Mouse (Mus musculus) central nervous system, embryonic 18 days (tissue): ENCODE data around the gene Wasf1. TPM values are rescaled to one million over a fixed set of nuclear protein-coding genes. Genes with fewer than 3 reads are reported as not detected.

ENCODE experiments used
- polyA plus RNA-seq: library from polyadenylated mRNA; depleted of rRNA; stranded (reverse); fragments of >200 nt; gene quantifications from 2 replicates; pipeline ENCODE4 v1.2.3, GENCODE M21; 2012; rRNA removed

Gene Wasf1
- polyA plus RNA-seq = 70.0 and 90.1 TPM in 2 replicates

DNA sequence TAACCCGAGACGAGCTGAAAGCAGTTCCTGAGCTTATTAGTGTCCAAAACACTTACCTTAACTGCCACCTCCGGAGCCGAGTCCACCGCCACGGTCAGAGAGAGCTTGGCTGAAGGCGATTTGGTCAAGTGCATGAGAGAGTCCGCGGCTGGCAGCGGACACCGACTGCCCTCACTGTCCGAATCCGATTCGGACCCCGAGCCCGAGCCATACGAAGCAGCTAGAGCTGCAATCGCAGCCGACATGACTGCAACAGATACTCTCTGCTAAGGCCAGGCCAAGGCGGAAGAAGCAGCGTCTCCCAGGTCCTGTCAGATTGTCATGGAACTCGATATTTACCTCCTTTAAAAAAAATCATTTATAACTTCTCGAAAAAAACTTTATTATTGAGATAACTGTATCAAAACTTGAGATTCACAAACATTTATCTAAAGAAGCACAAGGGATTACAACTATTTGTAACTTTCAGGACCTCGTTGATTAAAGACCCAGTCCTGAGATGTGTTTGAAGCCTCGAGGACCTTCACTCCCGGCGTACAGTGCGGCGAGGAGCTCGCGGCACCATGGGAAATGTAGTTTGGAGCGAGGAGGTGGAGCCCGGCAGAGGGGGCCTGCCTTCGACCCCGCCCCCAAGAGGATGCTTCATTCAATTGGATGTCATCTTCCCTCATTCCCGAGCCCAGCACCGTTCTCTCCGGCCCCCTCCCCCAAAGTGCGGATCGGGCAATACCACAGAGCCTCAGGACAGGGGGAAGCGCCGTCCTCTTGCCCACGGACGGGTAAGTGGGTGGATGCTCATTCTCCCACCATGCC is at the start of gene Wasf1, which contains the start of gene Cdc40:
Gene Wasf1 (plus strand): TSS at position 645 of the 813 bp plus-strand sequence.
Gene Cdc40 (minus strand): TSS at position 481 of the 813 bp plus-strand sequence.

Other genes starting within 250 kb of the Wasf1 start
- 0.23 and 0.53 TPM in 2 replicates for gene Mettl24, start 200.2 kb upstream of the Wasf1 start, polyA plus RNA-seq
- 20.0 and 20.7 TPM in 2 replicates for gene Cdc40, start 164 bp upstream of the Wasf1 start, polyA plus RNA-seq
- gene Gpr6, start 188.8 kb downstream of the Wasf1 start, polyA plus RNA-seq = 3.8 and 6.1 TPM in 2 replicates